Mouse (Mus musculus) T-helper 17 cell (primary cell): ENCODE measurements at regions not wholly inside any gene's neighbourhood (a gene's known extent, or its start where the extent isn't known, plus 50 kb on each side); places are given as distances from the start of the nearest gene placed in this dataset.

Source experiments
- in situ Hi-C, 2 experiments: fragments of 300-600 bp; cut with MboI, MseI; formaldehyde crosslinking; loops; 1 replicate in 1 of 2; 2 replicates in 1 of 2; pipeline ENCODE4 v1.15.1; 2025; ENCODE audit warnings: high pct_unique_total_duplicates in 2 of 2

DNA sequence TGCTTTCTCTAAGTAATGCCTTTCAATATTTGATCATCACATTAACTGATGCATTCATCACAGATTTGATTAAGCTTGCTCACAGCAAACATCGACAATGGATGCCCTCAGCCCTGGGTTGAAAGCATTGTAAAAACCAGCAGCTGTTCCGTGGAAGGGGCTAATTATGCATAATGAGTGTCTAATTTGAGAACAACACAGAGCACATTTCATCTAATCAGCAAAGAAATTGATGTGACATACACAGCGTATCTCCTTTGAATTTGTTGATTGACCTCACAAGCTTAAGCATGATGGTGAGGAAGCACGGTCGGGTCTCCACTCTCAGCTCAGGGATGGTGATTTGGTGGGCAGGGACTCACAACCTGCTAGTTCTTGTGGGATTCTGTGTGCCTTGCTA, 84.0 kb upstream of the Ttc29 start:
- in situ Hi-C loops, result loop anchor here in 1 of 2 experiments (5.0 kb wide), 1 partner anchor 67 kb away; no protein-coding TSS in a partner anchor

- in situ Hi-C loops, result loop anchor here in 1 of 2 experiments (10.0 kb wide), 1 partner anchor 1385 kb away; no protein-coding TSS in a partner anchor
These were observed 73.6 kb upstream of the Ttc29 start for GRCm38 (mm10) chr8:78139514-78139913.

DNA sequence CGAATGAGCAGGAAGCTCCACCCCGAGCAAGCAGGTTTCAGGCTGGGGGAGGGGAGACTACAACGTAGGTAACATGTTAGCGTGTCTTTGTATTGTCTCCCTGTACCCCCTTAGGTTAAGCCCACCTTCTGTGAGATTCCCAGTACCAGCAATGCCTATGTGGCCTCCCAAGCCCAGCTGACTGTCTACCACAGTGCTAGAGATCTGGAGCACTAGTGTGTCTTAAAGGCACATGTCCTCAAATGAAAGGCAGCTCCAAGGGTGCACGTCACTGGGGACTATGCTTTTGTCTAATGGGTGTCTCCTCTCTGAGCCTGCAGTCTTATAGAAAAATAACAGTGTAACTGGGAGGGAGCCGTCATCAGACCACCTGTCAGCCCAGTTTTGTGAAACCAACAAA, 65.9 kb upstream of the Ttc29 start:
- in situ Hi-C loops, result no loop called here

GRCm38 (mm10) chr8:78148006-78148405, 65.1 kb upstream of the Ttc29 start:
- in situ Hi-C loops, result no loop called here

GRCm38 (mm10) chr8:78154873-78155272, 58.2 kb upstream of the Ttc29 start:
- in situ Hi-C loops, result no loop called here

GRCm38 (mm10) chr8:78162046-78162445, 51.1 kb upstream of the Ttc29 start:
- in situ Hi-C loops, result no loop called here

DNA sequence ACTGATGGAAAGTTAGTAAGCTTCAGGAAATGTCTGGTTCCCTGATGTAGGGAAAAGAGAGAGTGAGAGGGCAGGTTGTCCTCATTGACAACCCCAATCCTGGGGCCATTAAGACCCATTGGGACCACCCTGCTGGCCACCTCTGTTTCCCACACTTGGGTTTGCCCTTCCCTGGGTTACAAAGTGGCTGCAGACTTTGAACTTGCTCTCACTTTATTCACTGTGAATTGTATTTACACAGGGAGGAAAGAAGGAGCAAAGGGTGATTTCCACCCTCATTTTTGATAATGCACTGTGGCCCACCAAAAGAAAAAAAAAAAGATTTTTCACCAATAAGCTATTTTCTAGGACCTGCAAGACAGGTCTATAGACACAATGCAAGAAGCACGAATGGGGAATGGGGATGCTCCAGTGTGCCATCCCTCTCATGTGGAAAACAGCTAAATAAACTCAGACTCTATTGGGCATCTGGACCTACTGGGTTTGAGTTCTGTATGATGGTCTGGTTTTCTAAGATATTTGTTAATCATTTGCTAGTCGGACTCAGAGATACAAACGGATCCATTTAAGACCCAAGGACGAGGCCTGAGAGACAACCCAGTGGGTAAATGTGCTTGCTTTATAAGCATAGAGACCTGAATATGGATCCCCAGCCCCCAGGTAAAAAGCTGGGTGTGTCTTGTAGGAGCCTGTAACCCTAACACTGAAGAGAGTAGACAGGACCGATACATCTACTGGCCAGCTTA, 50.2 kb upstream of the Ttc29 start:
- in situ Hi-C loops, result no loop called here
